Mouse (Mus musculus): ENCODE measurements around the gene Slc9b1. TPM values are rescaled to one million over a fixed set of nuclear protein-coding genes. Genes with fewer than 3 reads are reported as not detected.

Slc9b1 gene
- polyA plus RNA-seq, 1 experiment from 2014 or later = 0.38 TPM

GRCm38 (mm10) chr3:135327176-135327575 is 20.7 kb upstream of the Slc9b1 start:
- DNase-seq (ENCODE audit: extremely low spot score, low spot score) = no peak
- Histone ChIP-seq H3K9me3 (no peaks in the 10 kb centered on the region), H3K4me1 (peaks cover 5% of the 10 kb centered on the region), H3K4me3 (no peak overlapping the region), H3K36me3 (replicated peaks) (no peaks in the 10 kb centered on the region), H3K27ac (no peak overlapping the region), H3K27me3 (ENCODE audit: poor library complexity, severe bottlenecking) (no peaks in the 10 kb centered on the region)
- WGBS = 78% methylated on average over 6 of the region's 6 CpGs

GRCm38 (mm10) chr3:135327601-135328000 is 20.2 kb upstream of the Slc9b1 start:
- 65% methylated on average over 2 of the region's 2 CpGs for WGBS
- H3K9me3 ChIP-seq = no peaks in the 10 kb centered on the region
- H3K4me1 ChIP-seq = peaks cover 9% of the 10 kb centered on the region
- H3K4me3 ChIP-seq = no peak overlapping the region
- no peaks in the 10 kb centered on the region for H3K36me3 ChIP-seq (replicated peaks)
- H3K27ac ChIP-seq = no peak overlapping the region
- DNase-seq (ENCODE audit: extremely low spot score, low spot score) = no peak
- no peaks in the 10 kb centered on the region for H3K27me3 ChIP-seq (ENCODE audit: poor library complexity, severe bottlenecking)

- Histone ChIP-seq H3K4me1 (peaks cover 15% of the 10 kb centered on the region), H3K9me3 (no peaks in the 10 kb centered on the region), H3K36me3 (replicated peaks) (no peaks in the 10 kb centered on the region), H3K27ac (no peak overlapping the region), H3K4me3 (no peak overlapping the region), H3K27me3 (ENCODE audit: poor library complexity, severe bottlenecking) (no peaks in the 10 kb centered on the region)
- peak; percentile 43 for DNase-seq (ENCODE audit: extremely low spot score, low spot score)
- 41% methylated on average over 3 of the region's 3 CpGs for WGBS
These were observed 19.3 kb upstream of the Slc9b1 start for GRCm38 (mm10) chr3:135328560-135328959.

GRCm38 (mm10) chr3:135332691-135333090 is 15.1 kb upstream of the Slc9b1 start:
- Histone ChIP-seq H3K27ac (no peak overlapping the region), H3K4me3 (no peak overlapping the region), H3K36me3 (replicated peaks) (no peaks in the 10 kb centered on the region; the same call in 1 of the 2 replicates), H3K27me3 (ENCODE audit: poor library complexity, severe bottlenecking) (no peaks in the 10 kb centered on the region), H3K4me1 (peaks cover 14% of the 10 kb centered on the region; the same call in 1 of the 2 replicates), H3K9me3 (no peaks in the 10 kb centered on the region)
- DNase-seq (ENCODE audit: extremely low spot score, low spot score) = no peak

- peak overlapping the region; percentile 17; the same call in 1 of the 2 replicates for H3K27ac ChIP-seq
- 45% methylated on average over 4 of the region's 4 CpGs for WGBS
These were observed 14.1 kb upstream of the Slc9b1 start for GRCm38 (mm10) chr3:135333763-135334162.

GRCm38 (mm10) chr3:135349022-135349421 is 1.2 kb downstream of the Slc9b1 start:
- no peak overlapping the region for H3K4me3 ChIP-seq
- H3K9me3 ChIP-seq = no peaks in the 10 kb centered on the region
- no peaks in the 10 kb centered on the region for H3K27me3 ChIP-seq (ENCODE audit: poor library complexity, severe bottlenecking)
- no peak for DNase-seq (ENCODE audit: extremely low spot score, low spot score)
- H3K36me3 ChIP-seq (replicated peaks) = no peaks in the 10 kb centered on the region
- H3K4me1 ChIP-seq = no peaks in the 10 kb centered on the region
- H3K27ac ChIP-seq = no peak overlapping the region

More at GRCm38 (mm10) chr3:135333763-135334162, 14.1 kb upstream of the Slc9b1 start:
- Histone ChIP-seq H3K36me3 (replicated peaks) (no peaks in the 10 kb centered on the region; the same call in 1 of the 2 replicates), H3K9me3 (no peaks in the 10 kb centered on the region), H3K4me1 (peaks cover 14% of the 10 kb centered on the region; the same call in 1 of the 2 replicates), H3K4me3 (no peak overlapping the region), H3K27me3 (ENCODE audit: poor library complexity, severe bottlenecking) (no peaks in the 10 kb centered on the region)
- DNase-seq (ENCODE audit: extremely low spot score, low spot score) = no peak

- Histone ChIP-seq H3K27ac (no peak overlapping the region), H3K27me3 (ENCODE audit: poor library complexity, severe bottlenecking) (no peaks in the 10 kb centered on the region), H3K36me3 (replicated peaks) (no peaks in the 10 kb centered on the region), H3K4me3 (no peak overlapping the region), H3K4me1 (no peaks in the 10 kb centered on the region), H3K9me3 (no peaks in the 10 kb centered on the region)
- DNase-seq (ENCODE audit: extremely low spot score, low spot score) = no peak
- WGBS = 91% methylated on average over 3 of the region's 3 CpGs
These were observed 4.0 kb downstream of the Slc9b1 start for GRCm38 (mm10) chr3:135351857-135352256.

- H3K27me3 ChIP-seq (ENCODE audit: poor library complexity, severe bottlenecking) = no peaks in the 10 kb centered on the region
- DNase-seq (ENCODE audit: extremely low spot score, low spot score) = no peak
- no peaks in the 10 kb centered on the region for H3K4me1 ChIP-seq
- no peaks in the 10 kb centered on the region for H3K9me3 ChIP-seq
- 86% methylated on average over 4 of the region's 4 CpGs for WGBS
- H3K36me3 ChIP-seq (replicated peaks) = no peaks in the 10 kb centered on the region
- no peak overlapping the region for H3K4me3 ChIP-seq
- H3K27ac ChIP-seq = no peak overlapping the region
These were observed 9.6 kb downstream of the Slc9b1 start for GRCm38 (mm10) chr3:135357394-135357793.

GRCm38 (mm10) chr3:135375836-135376235 is 28.0 kb downstream of the Slc9b1 start:
- no peaks in the 10 kb centered on the region for H3K4me1 ChIP-seq
- H3K36me3 ChIP-seq (replicated peaks) = no peaks in the 10 kb centered on the region
- H3K27me3 ChIP-seq (ENCODE audit: poor library complexity, severe bottlenecking) = no peaks in the 10 kb centered on the region
- H3K9me3 ChIP-seq = no peaks in the 10 kb centered on the region
- H3K4me3 ChIP-seq = no peak overlapping the region
- H3K27ac ChIP-seq = no peak overlapping the region
- WGBS = 83% methylated on average over 3 of the region's 3 CpGs
- DNase-seq (ENCODE audit: extremely low spot score, low spot score) = no peak

- no peak for DNase-seq (ENCODE audit: extremely low spot score, low spot score)
- Histone ChIP-seq H3K9me3 (no peaks in the 10 kb centered on the region), H3K4me1 (no peaks in the 10 kb centered on the region), H3K27ac (no peak overlapping the region), H3K27me3 (ENCODE audit: poor library complexity, severe bottlenecking) (no peaks in the 10 kb centered on the region), H3K36me3 (replicated peaks) (no peaks in the 10 kb centered on the region), H3K4me3 (no peak overlapping the region)
- 83% methylated on average over 10 of the region's 10 CpGs for WGBS
These were observed 29.6 kb downstream of the Slc9b1 start for GRCm38 (mm10) chr3:135377445-135377844.

- H3K27me3 ChIP-seq (ENCODE audit: poor library complexity, severe bottlenecking) = no peaks in the 10 kb centered on the region
- H3K9me3 ChIP-seq = no peaks in the 10 kb centered on the region
- no peak overlapping the region for H3K4me3 ChIP-seq
- 91% methylated on average over 4 of the region's 4 CpGs for WGBS
- H3K27ac ChIP-seq = no peak overlapping the region
- H3K4me1 ChIP-seq = no peaks in the 10 kb centered on the region
- DNase-seq (ENCODE audit: extremely low spot score, low spot score) = no peak
- no peaks in the 10 kb centered on the region for H3K36me3 ChIP-seq (replicated peaks)
These were observed 32.0 kb downstream of the Slc9b1 start for GRCm38 (mm10) chr3:135379868-135380267.

- no peak for DNase-seq (ENCODE audit: extremely low spot score, low spot score)
- H3K4me3 ChIP-seq = no peak overlapping the region
- H3K27me3 ChIP-seq (ENCODE audit: poor library complexity, severe bottlenecking) = no peaks in the 10 kb centered on the region
- H3K4me1 ChIP-seq = no peaks in the 10 kb centered on the region
- WGBS = 87% methylated on average over 6 of the region's 6 CpGs
- H3K27ac ChIP-seq = no peak overlapping the region
- no peaks in the 10 kb centered on the region for H3K36me3 ChIP-seq (replicated peaks)
- no peaks in the 10 kb centered on the region for H3K9me3 ChIP-seq
These were observed 45.4 kb downstream of the Slc9b1 start for GRCm38 (mm10) chr3:135393186-135393585.

- H3K36me3 ChIP-seq (replicated peaks) = no peaks in the 10 kb centered on the region
- H3K9me3 ChIP-seq = no peaks in the 10 kb centered on the region
- 85% methylated on average over 5 of the region's 5 CpGs for WGBS
- no peak overlapping the region for H3K4me3 ChIP-seq
- peaks cover 5% of the 10 kb centered on the region; the same call in 1 of the 2 replicates for H3K4me1 ChIP-seq
- DNase-seq (ENCODE audit: extremely low spot score, low spot score) = no peak
- no peaks in the 10 kb centered on the region for H3K27me3 ChIP-seq (ENCODE audit: poor library complexity, severe bottlenecking)
- no peak overlapping the region for H3K27ac ChIP-seq
These were observed 47.3 kb downstream of the Slc9b1 start for GRCm38 (mm10) chr3:135395085-135395484.

- H3K4me1 ChIP-seq = peaks cover 7% of the 10 kb centered on the region; the same call in 1 of the 2 replicates
- H3K27ac ChIP-seq = no peak overlapping the region
- no peaks in the 10 kb centered on the region for H3K9me3 ChIP-seq
- no peak for DNase-seq (ENCODE audit: extremely low spot score, low spot score)
- H3K4me3 ChIP-seq = no peak overlapping the region
- 84% methylated on average over 6 of the region's 6 CpGs for WGBS
- no peaks in the 10 kb centered on the region for H3K36me3 ChIP-seq (replicated peaks)
- H3K27me3 ChIP-seq (ENCODE audit: poor library complexity, severe bottlenecking) = no peaks in the 10 kb centered on the region
These were observed 48.3 kb downstream of the Slc9b1 start for GRCm38 (mm10) chr3:135396081-135396480.
